Mouse (Mus musculus): Measurements from ENCODE around the gene Vmn2r15.

Gene Vmn2r15

DNA sequence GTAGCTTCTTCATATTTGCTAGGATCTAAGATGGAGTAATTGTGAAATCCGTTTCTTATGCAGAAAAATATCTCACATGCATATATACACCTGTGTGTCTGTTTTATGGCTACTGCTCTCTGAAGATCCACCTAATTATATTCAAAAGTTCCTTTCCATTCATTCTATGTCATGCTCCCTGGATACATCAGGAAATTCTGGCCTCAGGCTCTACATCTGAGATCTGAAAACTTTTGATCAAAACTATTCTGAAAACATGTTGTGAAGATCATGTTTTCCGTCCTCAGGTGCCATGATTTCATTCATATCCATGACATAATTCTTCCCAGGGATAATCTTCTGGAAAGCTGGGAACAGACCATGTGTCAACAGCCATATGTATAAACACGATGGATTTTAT is at the start of gene Vmn2r15:
TSS of gene Vmn2r15 (minus strand) at position 101 of the 400 bp plus-strand sequence.
- TF ChIP-seq NANOG (IDR thresholded peaks at IDR 0.05; ENCODE audit: borderline replicate concordance, low read length) (no peak), POU5F1 (IDR thresholded peaks at IDR 0.05; ENCODE audit: borderline replicate concordance, low read length) (no peak), CTCF (conservative IDR thresholded peaks at IDR 0.05; ENCODE audit: low read length) (no peak)
- H3K9me3 ChIP-seq (ENCODE audit: low read length), result no peaks in the 10 kb centered on the region
- H3K36me3 ChIP-seq (ENCODE audit: insufficient read depth, low read length), result no peaks in the 10 kb centered on the region
- no peak within 1 kb of the TSS for H3K4me3 ChIP-seq (replicated peaks; ENCODE audit: low read length)
- H3K4me1 ChIP-seq (replicated peaks; ENCODE audit: low read depth, low read length), result no peaks in the 10 kb centered on the region
- H3K27me3 ChIP-seq (ENCODE audit: insufficient read depth, low read length), result no peaks in the 10 kb centered on the region

DNA sequence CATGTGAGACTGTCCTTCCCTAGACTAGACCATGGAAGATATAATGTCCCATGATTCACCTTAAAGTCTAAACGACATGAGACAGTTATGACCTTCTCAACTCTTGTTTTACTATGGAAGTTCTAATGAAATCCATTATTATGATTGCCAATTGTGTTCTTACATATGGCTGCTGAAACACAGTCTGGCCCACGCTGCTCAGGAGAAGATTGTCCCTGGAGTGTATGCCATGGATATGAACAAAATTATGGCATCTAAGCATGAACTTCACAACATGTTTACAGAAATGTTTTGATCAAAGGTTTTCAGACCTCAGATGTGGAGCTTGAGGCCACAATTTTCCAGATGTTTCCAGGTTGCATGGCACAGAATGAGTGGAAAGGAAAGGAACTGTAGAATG is 32.4 kb upstream of the Vmn2r15 start, which contains the start of gene Vmn2r16:
TSS of gene Vmn2r16 (plus strand) at position 301 of the 400 bp plus-strand sequence.
- no peak within 1 kb of the TSS for H3K4me3 ChIP-seq (replicated peaks; ENCODE audit: low read length)
- no peaks in the 10 kb centered on the region for H3K36me3 ChIP-seq (ENCODE audit: insufficient read depth, low read length)
- H3K27me3 ChIP-seq (ENCODE audit: insufficient read depth, low read length), result no peaks in the 10 kb centered on the region
- no peaks in the 10 kb centered on the region for H3K4me1 ChIP-seq (replicated peaks; ENCODE audit: low read depth, low read length)
- peaks cover 25% of the 10 kb centered on the region for H3K9me3 ChIP-seq (ENCODE audit: low read length)
- TF ChIP-seq POU5F1 (IDR thresholded peaks at IDR 0.05; ENCODE audit: borderline replicate concordance, low read length) (no peak), NANOG (IDR thresholded peaks at IDR 0.05; ENCODE audit: borderline replicate concordance, low read length) (no peak), CTCF (conservative IDR thresholded peaks at IDR 0.05; ENCODE audit: low read length) (no peak)

- Histone ChIP-seq H3K4me3 (replicated peaks; ENCODE audit: low read length) (no peak overlapping the region), H3K36me3 (ENCODE audit: insufficient read depth, low read length) (no peaks in the 10 kb centered on the region), H3K27me3 (ENCODE audit: insufficient read depth, low read length) (no peaks in the 10 kb centered on the region), H3K9me3 (ENCODE audit: low read length) (peaks cover 5% of the 10 kb centered on the region; the same call in 1 of the 2 replicates), H3K4me1 (replicated peaks; ENCODE audit: low read depth, low read length) (no peaks in the 10 kb centered on the region)
- TF ChIP-seq NANOG (IDR thresholded peaks at IDR 0.05; ENCODE audit: borderline replicate concordance, low read length), result no peak
- TF ChIP-seq CTCF (conservative IDR thresholded peaks at IDR 0.05; ENCODE audit: low read length), result no peak
- TF ChIP-seq POU5F1 (IDR thresholded peaks at IDR 0.05; ENCODE audit: borderline replicate concordance, low read length), result no peak
Observed at GRCm38 (mm10) chr5:109294655-109295054, 2.8 kb downstream of the Vmn2r15 start.

Data from E14TG2a.4 (cell line).